Comparison of ENCODE assay signal across 15 mouse cellular contexts in the genomic region with DNA sequence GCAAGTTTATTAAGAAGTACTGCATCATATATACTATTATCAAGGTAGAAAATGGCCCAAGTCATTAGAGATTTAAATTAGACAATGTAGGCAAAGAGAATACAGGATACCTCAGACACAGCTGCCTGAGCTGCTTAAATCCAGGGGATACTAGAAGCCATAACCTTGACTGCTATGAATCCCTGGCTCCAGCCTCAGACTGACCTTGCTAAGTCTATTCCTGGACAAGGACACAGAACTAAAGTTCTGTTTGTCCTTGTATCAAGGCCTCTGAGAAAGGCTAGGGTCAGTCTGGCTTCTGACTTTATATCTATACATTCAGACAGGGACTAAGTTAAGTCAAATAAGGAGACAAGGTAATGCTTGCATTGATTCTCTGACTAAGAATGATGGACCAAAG.
"Had no signal": no experiment of that assay in that cellular context is flagged by ENCODE, and none has a peak within 500 bp of the region (broad histone marks: within the 10 kb centered on the region; RNA-seq: fewer than 3 reads in every experiment).

No protein-coding gene starts in this region.

- DNase-seq: kidney, adult 18-20 months; kidney, adult 9 months; kidney, postnatal 25 days; layer of hippocampus, postnatal 36 days; liver, embryonic 13.5 days; lung, adult 2 months; lung, postnatal 14 days; lung, postnatal 4 days; midbrain, embryonic 14.5 days; retina, postnatal 1 day; right cerebral cortex, postnatal 25 days; thymus, postnatal 25 days had no signal

- H3K9ac ChIP-seq: liver, embryonic 13.5 days had no signal

- H3K27me3 ChIP-seq: liver, embryonic 13.5 days had no signal

- H3K9me3 ChIP-seq: liver, embryonic 13.5 days had no signal

- H3K36me3 ChIP-seq: liver, embryonic 13.5 days had no signal

- H3K4me2 ChIP-seq: liver, embryonic 13.5 days; midbrain, embryonic 11.5 days had no signal

- H3K27ac ChIP-seq: kidney, postnatal 0 days; left cerebral cortex, adult 2 months; liver, embryonic 13.5 days had no signal

- H3K4me3 ChIP-seq: left cerebral cortex, adult 2 months; liver, embryonic 13.5 days had no signal
